Mouse (Mus musculus) heart, embryonic 10.5 days (tissue): ENCODE measurements at regions not wholly inside any gene's neighbourhood (a gene's known extent, or its start where the extent isn't known, plus 50 kb on each side); places are given as distances from the start of the nearest gene placed in this dataset.

ENCODE experiments used
- DNase-seq: peaks from one replicate; pipeline ENCODE4 v3.0.0-alpha.2; 2017; ENCODE audit warnings: low spot score
- H3K27ac ChIP-seq: fragments of 300-500 bp; sonication (generic); 2 replicates; pipeline ENCODE4 v1.5.1; 2016; ENCODE audit warnings: mild to moderate bottlenecking
- H3K27me3 ChIP-seq: fragments of 300-500 bp; sonication (generic); 2 replicates; pipeline ENCODE4 v1.6.1; 2016; ENCODE audit warnings: mild to moderate bottlenecking; ENCODE audit not compliant: poor library complexity, insufficient read depth, severe bottlenecking
- H3K36me3 ChIP-seq: fragments of 300-500 bp; sonication (generic); 2 replicates; pipeline ENCODE4 v1.6.1; 2016; ENCODE audit warnings: mild to moderate bottlenecking, moderate library complexity
- H3K4me1 ChIP-seq: fragments of 300-500 bp; sonication (generic); 2 replicates; pipeline ENCODE4 v1.6.1; 2016; ENCODE audit warnings: mild to moderate bottlenecking
- H3K4me3 ChIP-seq: fragments of 300-500 bp; sonication (generic); 2 replicates; pipeline ENCODE4 v1.5.1; 2016; ENCODE audit warnings: mild to moderate bottlenecking, moderate library complexity
- H3K9me3 ChIP-seq: fragments of 300-500 bp; sonication (generic); 2 replicates; pipeline ENCODE4 v1.6.1; 2016; ENCODE audit warnings: mild to moderate bottlenecking, moderate library complexity
- WGBS: fragments of 180-500 bp; shearing (Covaris S2); methylation state at CpG from one replicate; pipeline ENCODE4 v1.1.7; 2016; 5-methylcytosine and 5-hydroxymethylcytosine counted together

- no peaks in the 10 kb centered on the region for H3K9me3 ChIP-seq
- H3K36me3 ChIP-seq = no peaks in the 10 kb centered on the region
- no peaks in the 10 kb centered on the region for H3K4me1 ChIP-seq
- DNase-seq = no peak
- H3K4me3 ChIP-seq = no peak overlapping the region
- H3K27ac ChIP-seq = no peak overlapping the region
- H3K27me3 ChIP-seq = no peaks in the 10 kb centered on the region
- WGBS = 82% methylated on average over 3 of the region's 3 CpGs
These were observed 538.7 kb downstream of the Olfm4 start for GRCm38 (mm10) chr14:80522536-80522935.

GRCm38 (mm10) chr14:80528419-80529028 is 544.6 kb downstream of the Olfm4 start:
- Histone ChIP-seq H3K27me3 (no peaks in the 10 kb centered on the region), H3K27ac (no peak overlapping the region), H3K4me1 (no peaks in the 10 kb centered on the region), H3K4me3 (no peak overlapping the region), H3K9me3 (no peaks in the 10 kb centered on the region), H3K36me3 (no peaks in the 10 kb centered on the region)
- no peak for DNase-seq
- 76% methylated on average over 9 of the region's 9 CpGs for WGBS

- DNase-seq = no peak
- no peaks in the 10 kb centered on the region for H3K27me3 ChIP-seq
These were observed 552.3 kb downstream of the Olfm4 start for GRCm38 (mm10) chr14:80536044-80536745.

GRCm38 (mm10) chr14:80559950-80560349 is 576.1 kb downstream of the Olfm4 start:
- Histone ChIP-seq H3K4me1 (no peaks in the 10 kb centered on the region), H3K4me3 (no peak overlapping the region), H3K27me3 (no peaks in the 10 kb centered on the region), H3K27ac (no peak overlapping the region), H3K9me3 (no peaks in the 10 kb centered on the region), H3K36me3 (no peaks in the 10 kb centered on the region)
- DNase-seq = no peak
- 77% methylated on average over 11 of the region's 11 CpGs for WGBS

More at GRCm38 (mm10) chr14:80536044-80536745, 552.3 kb downstream of the Olfm4 start:
- 56% methylated on average over 7 of the region's 7 CpGs for WGBS
- Histone ChIP-seq H3K36me3 (no peaks in the 10 kb centered on the region), H3K4me1 (no peaks in the 10 kb centered on the region), H3K9me3 (no peaks in the 10 kb centered on the region), H3K27ac (no peak overlapping the region), H3K4me3 (no peak overlapping the region)
